Mouse (Mus musculus): ENCODE measurements around the gene Dzip1.

DNA sequence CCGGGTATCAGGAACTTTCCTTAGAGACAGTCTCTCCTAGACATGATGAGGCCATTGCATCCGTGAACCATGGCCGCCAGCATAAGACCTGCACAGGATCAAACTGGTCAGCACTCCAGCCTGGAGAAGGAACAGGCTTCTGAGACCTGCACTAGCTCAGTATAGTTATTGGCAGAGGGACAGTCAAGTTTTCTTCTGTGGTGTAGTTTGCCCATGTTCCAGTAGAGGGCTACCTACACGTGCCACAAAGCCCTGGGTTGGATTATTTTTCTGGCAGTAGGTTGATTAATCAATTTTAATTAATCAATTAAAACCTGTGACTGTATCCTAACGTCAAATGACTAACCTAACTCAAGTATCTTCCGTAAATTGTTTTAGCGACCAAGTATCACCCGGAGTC is 6.2 kb downstream of the Dzip1 start:
- peak; percentile 60 for TF ChIP-seq CTCF (conservative IDR thresholded peaks at IDR 0.05; ENCODE audit: insufficient read depth, insufficient read length, low read depth, low read length)
- no peak for TF ChIP-seq POLR2A (IDR thresholded peaks at IDR 0.05; ENCODE audit: low read depth, low read length)

Data from kidney, adult 2 months (tissue).